Mouse (Mus musculus) testis, adult 2 months (tissue): ENCODE results near the gene Sgk1. TPM values are rescaled to one million over a fixed set of nuclear protein-coding genes. Genes with fewer than 3 reads are reported as not detected.
"Not testable (repeated sequence)": the region's sequence is repeated elsewhere in the genome, so short reads cannot be mapped to it uniquely, and the experiment has no call there.

Experiments used
- H3K27ac ChIP-seq: fragments of 200-500 bp; 2 replicates; pipeline ENCODE4 v1.5.1; 2012; ENCODE audit warnings: low read depth, low read length; ENCODE audit not compliant: control insufficient read depth, insufficient read depth
- H3K27me3 ChIP-seq: fragments of 200-500 bp; 2 replicates; pipeline ENCODE4 v1.6.1; 2012; ENCODE audit warnings: mild to moderate bottlenecking, low read length, moderate library complexity; ENCODE audit not compliant: control insufficient read depth, insufficient read depth
- H3K36me3 ChIP-seq: fragments of 200-500 bp; 2 replicates; pipeline ENCODE4 v1.6.1; 2012; ENCODE audit warnings: mild to moderate bottlenecking, low read length; ENCODE audit not compliant: control insufficient read depth, insufficient read depth
- H3K4me1 ChIP-seq: fragments of 200-500 bp; 2 replicates; pipeline ENCODE4 v1.6.1; 2012; ENCODE audit warnings: low read length; ENCODE audit not compliant: control insufficient read depth, insufficient read depth
- H3K4me3 ChIP-seq: fragments of 200-500 bp; 2 replicates; pipeline ENCODE4 v1.5.1; 2012; ENCODE audit warnings: low read depth, mild to moderate bottlenecking, low read length, moderate library complexity, mixed read lengths; ENCODE audit not compliant: control insufficient read depth
- CTCF ChIP-seq: fragments of 200-500 bp; IDR thresholded peaks from 2 replicates; pipeline ENCODE4 v1.5.1; 2012; ENCODE audit warnings: low read depth, mild to moderate bottlenecking, inconsistent platforms, low read length, moderate library complexity; ENCODE audit not compliant: control insufficient read depth, insufficient read depth, insufficient replicate concordance
- POLR2A ChIP-seq: fragments of 200-500 bp; IDR thresholded peaks from 2 replicates; pipeline ENCODE4 v1.6.1; 2012; ENCODE audit warnings: low read depth, mild to moderate bottlenecking, inconsistent platforms, low read length, moderate library complexity; ENCODE audit not compliant: control insufficient read depth
- polyA plus RNA-seq: library from polyadenylated mRNA; depleted of rRNA; stranded (reverse); fragments of >200 nt; gene quantifications from 2 replicates; pipeline ENCODE4 v1.2.3, GENCODE M21; 2012

Sgk1 gene
- polyA plus RNA-seq, 1 experiment, result 3.7 TPM

- Histone ChIP-seq H3K27ac (no peak overlapping the region), H3K27me3 (no peaks in the 10 kb centered on the region), H3K36me3 (no peaks in the 10 kb centered on the region), H3K4me3 (no peak overlapping the region), H3K4me1 (peaks cover 4% of the 10 kb centered on the region)
- no peak for TF ChIP-seq CTCF
- no peak for TF ChIP-seq POLR2A
These were observed 16.4 kb downstream of the Sgk1 start for GRCm38 (mm10) chr10:21898417-21898816.

- not testable (repeated sequence) for H3K4me1 ChIP-seq, H3K27me3 ChIP-seq, H3K4me3 ChIP-seq, H3K36me3 ChIP-seq, H3K27ac ChIP-seq
These were observed 16.9 kb downstream of the Sgk1 start for GRCm38 (mm10) chr10:21898851-21899250.

GRCm38 (mm10) chr10:21899397-21899796 lies 17.4 kb downstream of the Sgk1 start:
- no peaks in the 10 kb centered on the region for H3K36me3 ChIP-seq
- no peak overlapping the region for H3K27ac ChIP-seq
- H3K27me3 ChIP-seq, result no peaks in the 10 kb centered on the region
- H3K4me1 ChIP-seq, result peaks cover 4% of the 10 kb centered on the region
- TF ChIP-seq CTCF (no peak), POLR2A (no peak)
- H3K4me3 ChIP-seq, result no peak overlapping the region

- Histone ChIP-seq H3K36me3 (no peaks in the 10 kb centered on the region), H3K4me3 (no peak overlapping the region), H3K4me1 (peaks cover 4% of the 10 kb centered on the region), H3K27ac (no peak overlapping the region), H3K27me3 (no peaks in the 10 kb centered on the region)
- TF ChIP-seq POLR2A, result no peak
- no peak for TF ChIP-seq CTCF
These were observed 20.5 kb downstream of the Sgk1 start for GRCm38 (mm10) chr10:21902152-21903140.

GRCm38 (mm10) chr10:21904151-21904550 lies 22.2 kb downstream of the Sgk1 start:
- H3K27me3 ChIP-seq, result no peaks in the 10 kb centered on the region
- no peak for TF ChIP-seq CTCF
- no peak for TF ChIP-seq POLR2A
- H3K4me1 ChIP-seq, result no peaks in the 10 kb centered on the region
- H3K36me3 ChIP-seq, result no peaks in the 10 kb centered on the region
- H3K27ac ChIP-seq, result no peak overlapping the region
- no peak overlapping the region for H3K4me3 ChIP-seq

GRCm38 (mm10) chr10:21905616-21906015 lies 23.6 kb downstream of the Sgk1 start:
- Histone ChIP-seq H3K27ac (no peak overlapping the region), H3K4me3 (no peak overlapping the region), H3K36me3 (no peaks in the 10 kb centered on the region), H3K4me1 (no peaks in the 10 kb centered on the region), H3K27me3 (no peaks in the 10 kb centered on the region)
- TF ChIP-seq POLR2A, result no peak
- TF ChIP-seq CTCF, result no peak

- Histone ChIP-seq H3K27ac (no peak overlapping the region), H3K36me3 (no peaks in the 10 kb centered on the region), H3K27me3 (no peaks in the 10 kb centered on the region), H3K4me1 (no peaks in the 10 kb centered on the region), H3K4me3 (no peak overlapping the region)
- TF ChIP-seq POLR2A (no peak), CTCF (no peak)
These were observed 25.0 kb downstream of the Sgk1 start for GRCm38 (mm10) chr10:21906894-21907446.

GRCm38 (mm10) chr10:21907784-21908183 lies 25.8 kb downstream of the Sgk1 start:
- Histone ChIP-seq H3K27me3 (no peaks in the 10 kb centered on the region), H3K4me3 (no peak overlapping the region), H3K27ac (no peak overlapping the region), H3K4me1 (no peaks in the 10 kb centered on the region), H3K36me3 (no peaks in the 10 kb centered on the region)
- TF ChIP-seq CTCF (no peak), POLR2A (no peak)
